Mouse (Mus musculus): ENCODE measurements at regions not wholly inside any gene's neighbourhood (a gene's known extent, or its start where the extent isn't known, plus 50 kb on each side); places are given as distances from the start of the nearest gene placed in this dataset.

DNA sequence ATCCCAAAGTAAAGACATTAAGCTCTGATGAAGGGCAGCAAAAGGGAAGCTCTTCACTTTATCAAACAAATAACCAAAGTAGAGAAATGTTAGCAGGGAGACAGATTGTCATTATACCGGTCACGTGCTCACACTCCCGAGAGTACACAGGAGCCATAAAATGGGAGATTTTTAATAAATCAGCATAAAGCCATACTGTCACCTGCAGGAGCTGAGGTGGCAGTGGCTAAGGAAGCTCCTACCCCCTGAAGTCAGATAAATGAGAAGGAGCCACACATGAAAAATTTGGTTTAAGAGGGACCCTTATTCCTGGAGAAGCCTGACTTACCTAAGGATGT, 200.8 kb upstream of the Vrk2 start:
- TF ChIP-seq ZC3H11A (IDR thresholded peaks at IDR 0.05; ENCODE audit: borderline replicate concordance, low read depth, low read length) (no peak), HCFC1 (IDR thresholded peaks at IDR 0.05; ENCODE audit: borderline replicate concordance, insufficient read depth, low read length) (no peak), ZNF384 (IDR thresholded peaks at IDR 0.05; ENCODE audit: low read depth, low read length) (no peak)
